Mouse (Mus musculus): ENCODE results near the gene Fam217a.
"Not testable (repeated sequence)": the region's sequence is repeated elsewhere in the genome, so short reads cannot be mapped to it uniquely, and the experiment has no call there.

Fam217a gene

GRCm38 (mm10) chr13:34924210-34924609, at the start of gene Fam217a, which contains the start of gene 4933417A18Rik:
Gene Fam217a, minus strand, starts transcription at chr13:34924310.
Gene 4933417A18Rik, plus strand, starts transcription at chr13:34924409.
- no peak for DNase-seq (ENCODE audit: low spot score in 2 of 2)

GRCm38 (mm10) chr13:34973770-34974169, 49.7 kb upstream of the Fam217a start:
- DNase-seq (ENCODE audit: low spot score in 2 of 2), result no peak

GRCm38 (mm10) chr13:34973149-34973548, 49.0 kb upstream of the Fam217a start:
- no peak for DNase-seq (ENCODE audit: low spot score in 2 of 2)

- DNase-seq (ENCODE audit: low spot score in 2 of 2), result not testable (repeated sequence)
These were observed 48.3 kb upstream of the Fam217a start for GRCm38 (mm10) chr13:34972456-34972855.

GRCm38 (mm10) chr13:34965647-34966046, 41.5 kb upstream of the Fam217a start:
- DNase-seq (ENCODE audit: low spot score in 2 of 2), result not testable (repeated sequence)

GRCm38 (mm10) chr13:34964866-34965265, 40.8 kb upstream of the Fam217a start:
- DNase-seq (ENCODE audit: low spot score in 2 of 2), result no peak

- no peak for DNase-seq (ENCODE audit: low spot score in 2 of 2)
These were observed 40.3 kb upstream of the Fam217a start for GRCm38 (mm10) chr13:34964419-34964818.

- no peak for DNase-seq (ENCODE audit: low spot score in 2 of 2)
These were observed 39.6 kb upstream of the Fam217a start, which contains the start of gene Eci3 for GRCm38 (mm10) chr13:34963511-34964397. Gene Eci3, minus strand, starts transcription at chr13:34963810.

GRCm38 (mm10) chr13:34960996-34961770, 37.1 kb upstream of the Fam217a start:
- no peak for DNase-seq (ENCODE audit: low spot score in 2 of 2)

GRCm38 (mm10) chr13:34958158-34958557, 34.0 kb upstream of the Fam217a start:
- not testable (repeated sequence) for DNase-seq (ENCODE audit: low spot score in 2 of 2)

- DNase-seq (ENCODE audit: low spot score in 2 of 2), result no peak
These were observed 32.8 kb upstream of the Fam217a start for GRCm38 (mm10) chr13:34956901-34957300.

GRCm38 (mm10) chr13:34951437-34951836, 27.3 kb upstream of the Fam217a start:
- DNase-seq (ENCODE audit: low spot score in 2 of 2), result not testable (repeated sequence)

- no peak for DNase-seq (ENCODE audit: low spot score in 2 of 2)
These were observed 18.3 kb upstream of the Fam217a start for GRCm38 (mm10) chr13:34942370-34942769.

GRCm38 (mm10) chr13:34934931-34935644, 11.0 kb upstream of the Fam217a start:
- DNase-seq (ENCODE audit: low spot score in 2 of 2), result no peak

- peak in 1 of 2 experiments; percentile 10 for DNase-seq (ENCODE audit: low spot score in 2 of 2)
These were observed 7.5 kb downstream of the Fam217a start for GRCm38 (mm10) chr13:34916520-34917167.

GRCm38 (mm10) chr13:34914614-34915013, 9.5 kb downstream of the Fam217a start:
- DNase-seq (ENCODE audit: low spot score in 2 of 2), result no peak

- DNase-seq (ENCODE audit: low spot score in 2 of 2), result no peak
These were observed 31.2 kb downstream of the Fam217a start for GRCm38 (mm10) chr13:34892871-34893270.

- DNase-seq (ENCODE audit: low spot score in 2 of 2), result no peak
These were observed 47.6 kb downstream of the Fam217a start for GRCm38 (mm10) chr13:34876481-34876880.

- no peak for DNase-seq (ENCODE audit: low spot score in 2 of 2)
These were observed 48.2 kb downstream of the Fam217a start for GRCm38 (mm10) chr13:34875741-34876445.

GRCm38 (mm10) chr13:34875166-34875710, 48.9 kb downstream of the Fam217a start, which contains the start of gene Prpf4b:
Gene Prpf4b, plus strand, starts transcription at chr13:34875302.
- peak; percentile 82 to 90 for DNase-seq (ENCODE audit: low spot score in 2 of 2)

Data from cerebellum, postnatal 4 days (tissue).